Comparison of ENCODE assay signal across 9 mouse cellular contexts in genomic region chr17:29237267-29237771, GRCm38 (mm10). TPM values are rescaled to one million over a fixed set of nuclear protein-coding genes. Genes with fewer than 3 reads are reported as not detected.
DNase-seq lines count a peak whose midpoint lies in the region; ATAC-seq and TF ChIP-seq lines count a peak whose summit lies in the region.
"Had no signal": no experiment of that assay in that cellular context is flagged by ENCODE, and none has a peak within 500 bp of the region (broad histone marks: within the 10 kb centered on the region; RNA-seq: fewer than 3 reads in every experiment).

No protein-coding gene starts in this region.

- no peak for DNase-seq in heart, adult 8-10 months (ENCODE audit: low spot score)
- no peak for DNase-seq in forebrain, postnatal 0 days
- peak; percentile 93 for DNase-seq in midbrain, embryonic 11.5 days (ENCODE audit: low spot score, missing footprints)
- no peak for DNase-seq in layer of hippocampus, postnatal 25 days (ENCODE audit: extremely low spot score in 1 of 2, low spot score in 1 of 2)
- DNase-seq in left cerebral cortex, postnatal 14 days (ENCODE audit: low spot score in 2 of 2), result no peak
- DNase-seq in layer of hippocampus, adult 11-12 months (ENCODE audit: low spot score), result no peak

- ATAC-seq in heart, embryonic 13.5 days (ENCODE audit: extremely low read depth, insufficient number of reproducible peaks, low FRiP score, low TSS enrichment), result no peak
- ATAC-seq in forebrain, postnatal 0 days, result peak; percentile 3; the same call in 1 of the 2 replicates
- ATAC-seq in midbrain, embryonic 11.5 days (ENCODE audit: low FRiP score), result 0 out of 2 replicates have a peak, but pooled peaks have one; percentile 3
- ATAC-seq: CD4-positive, CD25-positive, alpha-beta regulatory T cell, adult 4 months had no signal

- TF ChIP-seq POLR2A in ES-Bruce4 (IDR thresholded peaks at IDR 0.05; ENCODE audit: insufficient read depth, low read length), result no peak

- intact Hi-C loops in left cerebral cortex, postnatal 14 days (cut with DNase I), result no loop called here

- no peaks in the 10 kb centered on the region for H3K36me3 ChIP-seq in heart, embryonic 13.5 days
- no peaks in the 10 kb centered on the region for H3K36me3 ChIP-seq in ES-Bruce4 (ENCODE audit: control insufficient read depth, insufficient read depth, low read length, poor library complexity, severe bottlenecking)
- no peaks in the 10 kb centered on the region for H3K36me3 ChIP-seq in forebrain, postnatal 0 days (ENCODE audit: insufficient read depth)
- no peaks in the 10 kb centered on the region for H3K36me3 ChIP-seq in midbrain, embryonic 11.5 days (ENCODE audit: control insufficient read depth, insufficient read depth, low read length)

- H3K4me1 ChIP-seq in heart, embryonic 13.5 days, result peaks cover 37% of the 10 kb centered on the region
- H3K4me1 ChIP-seq in ES-Bruce4 (ENCODE audit: control insufficient read depth, insufficient read depth, low read length), result no peaks in the 10 kb centered on the region
- peaks cover 13% of the 10 kb centered on the region for H3K4me1 ChIP-seq in forebrain, postnatal 0 days (ENCODE audit: insufficient read depth)
- peaks cover 12% of the 10 kb centered on the region for H3K4me1 ChIP-seq in midbrain, embryonic 11.5 days (ENCODE audit: control insufficient read depth, insufficient read depth, low read length)

- no peak for TF ChIP-seq EP300 in ES-Bruce4 (IDR thresholded peaks at IDR 0.05; ENCODE audit: insufficient read depth, low read depth, low read length)

- H3K4me3 ChIP-seq in heart, embryonic 13.5 days, result peak overlapping the region; percentile 69
- peak overlapping the region; percentile 62 for H3K4me3 ChIP-seq in ES-Bruce4 (ENCODE audit: low read depth, low read length)
- H3K4me3 ChIP-seq in forebrain, postnatal 0 days (ENCODE audit: low read depth, low read length), result peak overlapping the region; percentile 70
- H3K4me3 ChIP-seq in midbrain, embryonic 11.5 days (ENCODE audit: low read depth, low read length), result peak overlapping the region; percentile 63

- H3K4me2 ChIP-seq in heart, embryonic 13.5 days, result peak overlapping the region; percentile 99
- peak overlapping the region; percentile 93 for H3K4me2 ChIP-seq in forebrain, postnatal 0 days (ENCODE audit: low read depth)
- H3K4me2 ChIP-seq in midbrain, embryonic 11.5 days, result peak overlapping the region; percentile 100

- peak overlapping the region; percentile 41 for H3K27ac ChIP-seq in heart, embryonic 13.5 days (replicated peaks)
- H3K27ac ChIP-seq in ES-Bruce4 (ENCODE audit: insufficient read depth, low read length), result no peak overlapping the region
- H3K27ac ChIP-seq in forebrain, postnatal 0 days (ENCODE audit: low read depth, low read length), result peak overlapping the region; percentile 45
- H3K27ac ChIP-seq in midbrain, embryonic 11.5 days (ENCODE audit: low read depth, low read length), result no peak overlapping the region

- no peak for TF ChIP-seq CTCF in ES-Bruce4 (IDR thresholded peaks at IDR 0.05; ENCODE audit: low read depth, low read length)
- no peak for TF ChIP-seq CTCF in forebrain, postnatal 0 days (IDR thresholded peaks at IDR 0.05; ENCODE audit: low read depth)

- peak overlapping the region; percentile 83 for H3K9ac ChIP-seq in heart, embryonic 13.5 days
- H3K9ac ChIP-seq in ES-Bruce4 (ENCODE audit: low read depth, poor library complexity, severe bottlenecking), result peak overlapping the region; percentile 67
- peak overlapping the region; percentile 67 for H3K9ac ChIP-seq in forebrain, postnatal 0 days
- peak overlapping the region; percentile 70 for H3K9ac ChIP-seq in midbrain, embryonic 11.5 days (ENCODE audit: low read length)

- 2% methylated on average over 32 of the region's 32 CpGs for WGBS in heart, embryonic 13.5 days
- 3% methylated on average over 32 of the region's 32 CpGs for WGBS in forebrain, postnatal 0 days
- 1% methylated on average over 32 of the region's 32 CpGs for WGBS in midbrain, embryonic 11.5 days

- H3K27me3 ChIP-seq in heart, embryonic 13.5 days (replicated peaks), result peaks cover 77% of the 10 kb centered on the region
- H3K27me3 ChIP-seq in ES-Bruce4 (ENCODE audit: control insufficient read depth, insufficient read depth, low read length, poor library complexity, severe bottlenecking), result peaks cover 12% of the 10 kb centered on the region; the same call in 1 of the 2 replicates
- H3K27me3 ChIP-seq in forebrain, postnatal 0 days (ENCODE audit: insufficient read depth, low read length), result no peaks in the 10 kb centered on the region
- peaks cover 14% of the 10 kb centered on the region for H3K27me3 ChIP-seq in midbrain, embryonic 11.5 days (ENCODE audit: control insufficient read depth, insufficient read depth, low read length)

- H3K9me3 ChIP-seq in heart, embryonic 13.5 days, result no peaks in the 10 kb centered on the region
- no peaks in the 10 kb centered on the region for H3K9me3 ChIP-seq in ES-Bruce4 (replicated peaks; ENCODE audit: control insufficient read depth, insufficient read depth, low read length, poor library complexity, severe bottlenecking)
- H3K9me3 ChIP-seq in forebrain, postnatal 0 days (ENCODE audit: low read length), result no peaks in the 10 kb centered on the region
- no peaks in the 10 kb centered on the region for H3K9me3 ChIP-seq in midbrain, embryonic 11.5 days (ENCODE audit: control insufficient read depth, low read length)

RNA-seq across cellular contexts. Expression of gene Cpne5, which starts 0.6 kb away (rescaled TPM):
- 17.4 and 21.0 TPM in 2 replicates for polyA plus RNA-seq in heart, embryonic 13.5 days (2015; fragmentation: Nextera tagmentation; extraction: Ambion mirVana)
- 1 to 10 TPM; 3.2 to 9.5 (median 4.4) TPM for total RNA-seq in heart, adult 8-10 months (2022)
- 1.8 and 4.4 TPM in 2 replicates for polyA plus RNA-seq in ES-Bruce4 (2011; ENCODE audit: insufficient read depth, insufficient read length, low read depth, missing spikeins)
- 46.2 and 60.0 TPM in 2 replicates for total RNA-seq in forebrain, postnatal 0 days (2014; rRNA removed)
- 48.6 and 61.6 TPM in 2 replicates for polyA plus RNA-seq in forebrain, postnatal 0 days (2015; fragmentation: Nextera tagmentation; extraction: Ambion mirVana)
- polyA plus RNA-seq in midbrain, embryonic 11.5 days (2014; fragmentation: Nextera tagmentation; extraction: Ambion mirVana), result 7.4 TPM in 2 replicates
- 10 to 100 TPM; 37.7 to 41.8 TPM for total RNA-seq in layer of hippocampus, postnatal 25 days (2021)
- 10 to 100 TPM; 82.0 to 86.5 TPM for total RNA-seq in left cerebral cortex, postnatal 14 days (2021)

RNA-seq across cellular contexts. Expression of gene Ppil1, which starts 26.7 kb away (rescaled TPM):
- polyA plus RNA-seq in heart, embryonic 13.5 days (2015; fragmentation: Nextera tagmentation; extraction: Ambion mirVana), result 106 and 128 TPM in 2 replicates
- 10 to 100 TPM; 36.5 to 43.8 (median 37.3) TPM for total RNA-seq in heart, adult 8-10 months (2022)
- polyA plus RNA-seq in ES-Bruce4 (2011; ENCODE audit: insufficient read depth, insufficient read length, low read depth, missing spikeins), result 92.7 and 101 TPM in 2 replicates
- 67.8 and 79.7 TPM in 2 replicates for total RNA-seq in forebrain, postnatal 0 days (2014; rRNA removed)
- polyA plus RNA-seq in forebrain, postnatal 0 days (2015; fragmentation: Nextera tagmentation; extraction: Ambion mirVana), result 103 and 106 TPM in 2 replicates
- polyA plus RNA-seq in midbrain, embryonic 11.5 days (2014; fragmentation: Nextera tagmentation; extraction: Ambion mirVana), result 163 and 170 TPM in 2 replicates
- total RNA-seq in layer of hippocampus, postnatal 25 days (2021), result 10 to 100 TPM; 17.7 to 19.6 TPM
- total RNA-seq in left cerebral cortex, postnatal 14 days (2021), result 10 to 100 TPM; 17.8 to 17.9 TPM

RNA-seq across cellular contexts. Expression of gene BC004004, which starts 31.3 kb away (rescaled TPM):
- polyA plus RNA-seq in heart, embryonic 13.5 days (2015; fragmentation: Nextera tagmentation; extraction: Ambion mirVana), result 85.0 and 91.9 TPM in 2 replicates
- 100 to 1,000 TPM; 294 to 476 (median 372) TPM for total RNA-seq in heart, adult 8-10 months (2022)
- 39.5 and 54.0 TPM in 2 replicates for polyA plus RNA-seq in ES-Bruce4 (2011; ENCODE audit: insufficient read depth, insufficient read length, low read depth, missing spikeins)
- total RNA-seq in forebrain, postnatal 0 days (2014; rRNA removed), result 121 and 128 TPM in 2 replicates
- 153 and 174 TPM in 2 replicates for polyA plus RNA-seq in forebrain, postnatal 0 days (2015; fragmentation: Nextera tagmentation; extraction: Ambion mirVana)
- polyA plus RNA-seq in midbrain, embryonic 11.5 days (2014; fragmentation: Nextera tagmentation; extraction: Ambion mirVana), result 68.4 and 74.6 TPM in 2 replicates
- total RNA-seq in layer of hippocampus, postnatal 25 days (2021), result 10 to 100 TPM; 96.8 to 96.9 TPM
- total RNA-seq in left cerebral cortex, postnatal 14 days (2021), result 100 to 1,000 TPM in 1 of 2 experiments, 10 to 100 TPM in 1; 87.5 to 103 TPM

Comparison
In these comparisons a context has a peak if more than half of its experiments do, and no peak if none do; other contexts are left out.
1. H3K27ac ChIP-seq: peak in heart, embryonic 13.5 days (single experiment) and forebrain, postnatal 0 days (single experiment); none in ES-Bruce4 (single experiment) and midbrain, embryonic 11.5 days (single experiment).
2. Peak in every context shown above with its lines, with median percentiles within 50 percentile points of each other: H3K4me2 ChIP-seq, H3K4me3 ChIP-seq and H3K9ac ChIP-seq.